Mouse (Mus musculus) G1E (cell line): ENCODE measurements around the gene Ly6g6c.

Experiments
- CTCF ChIP-seq: IDR thresholded peaks from 2 replicates; pipeline ENCODE4 v1.5.1; 2012; ENCODE audit warnings: low read depth, low read length, inconsistent platforms, mixed read lengths
- GATA1 ChIP-seq: IDR thresholded peaks from 2 replicates; pipeline ENCODE4 v1.6.1; 2012; ENCODE audit warnings: borderline replicate concordance, low read length, inconsistent platforms, mixed read lengths

DNA sequence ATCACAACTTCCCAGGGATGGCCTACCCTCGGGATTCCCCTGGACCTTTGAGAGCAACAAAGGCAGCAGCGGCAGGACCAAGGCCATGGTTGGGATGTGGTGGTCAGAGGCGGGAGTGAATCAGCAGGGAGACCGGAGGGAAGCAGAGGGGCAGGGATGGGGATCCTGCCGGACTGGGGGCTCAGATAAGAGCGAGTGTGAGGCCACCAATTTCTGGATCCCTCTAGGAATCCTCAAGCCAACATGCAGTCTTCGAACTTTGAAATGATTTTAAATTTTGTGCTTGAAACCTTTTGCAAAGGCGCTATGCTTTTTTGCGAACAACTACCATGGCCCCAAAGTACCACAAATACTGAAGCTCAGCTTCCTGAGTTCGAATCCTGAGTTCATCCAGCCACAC lies 896 bp downstream of the Ly6g6c start, which contains the start of gene Mpig6b:
- no peak for TF ChIP-seq CTCF
- TF ChIP-seq GATA1, result no peak
